In the genomic region with DNA sequence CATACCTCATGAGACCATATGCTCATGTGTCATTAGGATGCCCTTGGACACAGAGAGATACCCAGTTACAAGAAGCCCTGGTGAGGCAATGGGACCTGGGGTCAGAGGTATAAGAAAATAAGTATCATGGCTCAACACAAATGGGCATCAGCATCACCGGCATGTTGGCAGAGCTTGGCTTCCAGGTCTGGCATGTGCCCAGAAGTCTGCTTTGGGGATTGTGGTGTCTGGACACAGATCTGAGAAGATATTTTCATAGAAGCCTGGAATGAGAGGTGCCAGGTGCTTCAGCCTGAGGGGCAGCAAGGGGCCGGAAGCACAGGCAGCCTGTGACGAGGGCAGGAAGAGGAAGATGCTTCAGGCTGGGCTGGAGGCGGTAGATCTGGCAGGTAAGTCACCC, we compare ENCODE assay signal across 23 mouse cellular contexts.
DNase-seq lines count a peak whose midpoint lies in the region; ATAC-seq lines count a peak whose summit lies in the region.
"Had no signal": no experiment of that assay in that cellular context is flagged by ENCODE, and none has a peak within 500 bp of the region (broad histone marks: within the 10 kb centered on the region; RNA-seq: fewer than 3 reads in every experiment).

No protein-coding gene starts in this region.

- no peaks in the 10 kb centered on the region for H3K36me3 ChIP-seq in megakaryocyte, embryonic 14.5 days (replicated peaks; ENCODE audit: low read length)
- no peaks in the 10 kb centered on the region for H3K36me3 ChIP-seq in midbrain, embryonic 16.5 days (ENCODE audit: control insufficient read depth, insufficient read depth, low read length)
- H3K36me3 ChIP-seq: embryonic facial prominence, embryonic 13.5 days; forebrain, embryonic 12.5 days; heart, embryonic 13.5 days; hindbrain, embryonic 12.5 days had no signal

- WGBS in midbrain, embryonic 16.5 days: 87% methylated on average over 4 of the region's 4 CpGs

- H3K9ac ChIP-seq in midbrain, embryonic 16.5 days (ENCODE audit: low read depth, low read length): no peak overlapping the region
- H3K9ac ChIP-seq: embryonic facial prominence, embryonic 13.5 days; forebrain, embryonic 12.5 days; forebrain, postnatal 0 days; heart, embryonic 13.5 days; hindbrain, embryonic 12.5 days had no signal

- DNase-seq in cerebellum, adult 18-20 months: peak; percentile 10 to 39
- DNase-seq in cerebellum, adult 9-11 months: peak; percentile 29
- DNase-seq in cerebellum, postnatal 36 days: peak; percentile 53 to 55
- no peak for DNase-seq in kidney, postnatal 25 days
- no peak for DNase-seq in layer of hippocampus, adult 11-12 months (ENCODE audit: low spot score)
- DNase-seq: adrenal gland, postnatal 14 days; forebrain, postnatal 0 days; gastrocnemius, adult 2 months; gastrocnemius, postnatal 25 days; heart, postnatal 4 days; kidney, adult 11 months had no signal

- no peaks in the 10 kb centered on the region for H3K27me3 ChIP-seq in megakaryocyte, embryonic 14.5 days (replicated peaks)
- H3K27me3 ChIP-seq in midbrain, embryonic 16.5 days (ENCODE audit: control insufficient read depth, insufficient read depth, low read depth, low read length): no peaks in the 10 kb centered on the region
- H3K27me3 ChIP-seq: CH12.LX; embryonic facial prominence, embryonic 13.5 days; forebrain, embryonic 12.5 days; heart, embryonic 13.5 days; hindbrain, embryonic 12.5 days; Patski had no signal

- no peak overlapping the region for H3K4me2 ChIP-seq in midbrain, embryonic 16.5 days (ENCODE audit: low read length)
- H3K4me2 ChIP-seq: embryonic facial prominence, embryonic 13.5 days; forebrain, embryonic 12.5 days; heart, embryonic 13.5 days; hindbrain, embryonic 12.5 days had no signal

- ATAC-seq in megakaryocyte, adult 5-6 weeks (ENCODE audit: poor library complexity, severe bottlenecking): no peak
- ATAC-seq in midbrain, embryonic 16.5 days: no peak
- ATAC-seq: activated CD4-positive, CD25-positive, alpha-beta regulatory T cell, adult 4 months; forebrain, postnatal 0 days; hindbrain, embryonic 16.5 days; inflammation-experienced regulatory T-cells, adult 6 months; Patski had no signal

- H3K27ac ChIP-seq in midbrain, embryonic 16.5 days (ENCODE audit: low read length): no peak overlapping the region
- H3K27ac ChIP-seq: embryonic facial prominence, embryonic 13.5 days; forebrain, embryonic 12.5 days; gastrocnemius, adult 2 months; heart, embryonic 13.5 days; hindbrain, embryonic 12.5 days had no signal

- H3K9me3 ChIP-seq in megakaryocyte, embryonic 14.5 days: peaks cover 18% of the 10 kb centered on the region
- no peaks in the 10 kb centered on the region for H3K9me3 ChIP-seq in midbrain, embryonic 16.5 days (replicated peaks; ENCODE audit: control insufficient read depth, low read length, poor library complexity, severe bottlenecking)
- H3K9me3 ChIP-seq: embryonic facial prominence, embryonic 13.5 days; forebrain, embryonic 12.5 days; heart, embryonic 13.5 days; hindbrain, embryonic 12.5 days had no signal

- H3K4me1 ChIP-seq in megakaryocyte, embryonic 14.5 days: no peaks in the 10 kb centered on the region
- H3K4me1 ChIP-seq in midbrain, embryonic 16.5 days (ENCODE audit: control insufficient read depth, insufficient read depth, low read length): no peaks in the 10 kb centered on the region
- H3K4me1 ChIP-seq: embryonic facial prominence, embryonic 13.5 days; forebrain, embryonic 12.5 days had no signal

- H3K4me3 ChIP-seq in megakaryocyte, embryonic 14.5 days (replicated peaks): peak overlapping the region; percentile 28
- no peak overlapping the region for H3K4me3 ChIP-seq in midbrain, embryonic 16.5 days (ENCODE audit: low read depth, low read length)
- H3K4me3 ChIP-seq: embryonic facial prominence, embryonic 13.5 days; forebrain, embryonic 12.5 days; gastrocnemius, adult 2 months; heart, embryonic 13.5 days; hindbrain, embryonic 12.5 days had no signal

Comparison
In these comparisons a context has a peak if more than half of its experiments do, and no peak if none do; other contexts are left out.
1. DNase-seq: peak in cerebellum, adult 18-20 months (2 of 2), cerebellum, adult 9-11 months (single experiment) and cerebellum, postnatal 36 days (2 of 2); none in kidney, postnatal 25 days (0 of 2) and layer of hippocampus, adult 11-12 months (single experiment).